Mouse (Mus musculus): Measurements from ENCODE around the gene Ifi35. TPM values are rescaled to one million over a fixed set of nuclear protein-coding genes. Genes with fewer than 3 reads are reported as not detected.
"Not testable (repeated sequence)": the region's sequence is repeated elsewhere in the genome, so short reads cannot be mapped to it uniquely, and the experiment has no call there.

Gene Ifi35
- polyA plus RNA-seq, 1 experiment from 2014 or later: 22.4 TPM

DNA sequence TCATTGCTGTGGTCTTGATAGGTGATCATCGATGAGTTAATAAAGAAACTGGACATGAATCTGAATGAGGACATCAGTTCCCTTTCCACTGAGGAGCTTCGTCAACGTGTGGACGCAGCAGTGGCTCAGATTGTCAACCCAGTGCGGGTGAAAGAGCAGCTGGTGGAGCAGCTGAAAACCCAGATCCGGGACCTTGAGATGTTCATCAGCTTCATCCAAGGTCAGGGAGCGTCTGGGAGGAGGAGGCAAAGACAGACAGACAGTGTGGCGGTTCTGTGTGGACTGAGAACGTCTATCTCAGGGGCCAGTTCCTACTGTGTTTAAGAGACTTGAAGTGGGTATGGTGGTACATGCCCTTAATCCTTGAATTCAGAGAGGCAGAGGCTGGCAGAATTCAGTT, 16.9 kb upstream of the Ifi35 start:
- WGBS: 82% methylated on average over 9 of the region's 9 CpGs
- Histone ChIP-seq H3K9me3 (no peaks in the 10 kb centered on the region), H3K4me1 (peaks cover 9% of the 10 kb centered on the region), H3K27me3 (no peaks in the 10 kb centered on the region), H3K27ac (no peak overlapping the region), H3K4me3 (no peak overlapping the region), H3K9ac (no peak overlapping the region), H3K4me2 (no peak overlapping the region), H3K36me3 (peaks cover 58% of the 10 kb centered on the region)
- no peak for ATAC-seq (ENCODE audit: borderline replicate concordance, extremely low read depth, low FRiP score, low TSS enrichment)

DNA sequence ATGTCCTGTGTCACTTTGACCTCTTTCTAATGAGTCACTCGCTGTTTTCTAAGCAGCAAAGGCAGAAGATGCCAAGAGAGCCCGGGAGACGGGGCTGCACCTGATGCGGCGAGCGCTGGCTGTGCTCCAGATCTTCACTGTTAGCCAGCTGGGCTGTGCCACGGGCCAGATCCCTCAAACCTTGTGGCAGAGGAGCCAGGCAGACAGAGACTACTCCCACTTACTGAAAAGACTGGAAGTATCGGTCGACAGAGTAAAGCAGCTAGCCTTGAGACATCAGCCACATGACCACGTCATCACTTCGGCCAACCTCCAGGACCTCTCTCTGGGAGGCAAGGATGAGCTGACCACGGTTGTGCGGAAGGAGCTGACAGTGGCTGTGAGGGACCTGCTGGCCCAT, 14.8 kb upstream of the Ifi35 start:
- Histone ChIP-seq H3K9me3 (no peaks in the 10 kb centered on the region), H3K4me1 (no peaks in the 10 kb centered on the region), H3K9ac (no peak overlapping the region), H3K27me3 (no peaks in the 10 kb centered on the region), H3K4me2 (no peak overlapping the region), H3K36me3 (peaks cover 58% of the 10 kb centered on the region), H3K4me3 (no peak overlapping the region), H3K27ac (no peak overlapping the region)
- no peak for ATAC-seq (ENCODE audit: borderline replicate concordance, extremely low read depth, low FRiP score, low TSS enrichment)
- 89% methylated on average over 13 of the region's 13 CpGs for WGBS

DNA sequence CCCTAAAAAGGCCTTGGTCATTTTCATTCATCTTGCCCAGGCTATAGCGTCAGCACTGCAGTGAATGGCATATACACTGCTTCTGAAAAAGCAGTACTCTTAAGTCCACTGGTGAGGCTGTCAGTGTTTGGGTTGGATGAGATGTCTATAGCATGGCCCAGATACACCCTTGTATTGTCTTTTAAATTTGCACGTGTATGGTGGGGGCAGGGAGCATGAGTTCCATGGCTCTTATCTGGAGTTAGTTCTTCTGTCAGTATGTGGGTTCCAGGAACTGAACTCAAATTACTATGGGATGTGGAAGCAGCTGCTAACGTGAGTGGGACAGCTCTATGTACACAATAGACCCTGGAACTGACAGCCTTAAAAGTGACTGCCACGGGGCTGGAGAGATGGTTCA, 12.4 kb upstream of the Ifi35 start:
- H3K4me1 ChIP-seq: no peaks in the 10 kb centered on the region
- WGBS: 66% methylated on average over 4 of the region's 4 CpGs
- no peak overlapping the region for H3K27ac ChIP-seq
- no peak overlapping the region for H3K4me3 ChIP-seq
- no peak overlapping the region for H3K4me2 ChIP-seq
- H3K9me3 ChIP-seq: no peaks in the 10 kb centered on the region
- H3K9ac ChIP-seq: no peak overlapping the region
- peaks cover 41% of the 10 kb centered on the region for H3K36me3 ChIP-seq
- no peaks in the 10 kb centered on the region for H3K27me3 ChIP-seq
- ATAC-seq (ENCODE audit: borderline replicate concordance, extremely low read depth, low FRiP score, low TSS enrichment): no peak

DNA sequence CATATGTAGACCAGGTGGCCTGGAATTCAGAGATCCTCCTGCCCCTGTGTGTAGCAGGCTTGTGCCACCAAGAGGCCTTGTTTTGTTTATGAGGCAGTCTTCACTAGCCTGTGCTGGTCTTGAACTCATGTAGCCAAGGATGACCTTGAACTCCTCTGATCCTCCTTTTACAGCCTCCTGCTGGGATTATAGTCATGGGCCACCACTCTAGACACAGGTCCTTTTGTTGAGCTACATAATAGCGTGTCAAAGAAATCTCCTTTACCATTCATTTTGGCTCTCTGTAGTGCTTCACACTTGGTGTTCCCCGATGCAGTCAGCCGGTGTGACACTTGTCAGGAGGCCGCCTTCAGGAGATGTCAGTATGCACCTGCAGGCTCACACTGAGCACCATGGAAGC, 11.3 kb upstream of the Ifi35 start:
- no peak for ATAC-seq (ENCODE audit: borderline replicate concordance, extremely low read depth, low FRiP score, low TSS enrichment)
- no peak overlapping the region for H3K9ac ChIP-seq
- no peaks in the 10 kb centered on the region for H3K4me1 ChIP-seq
- H3K27ac ChIP-seq: no peak overlapping the region
- no peaks in the 10 kb centered on the region for H3K27me3 ChIP-seq
- 81% methylated on average over 4 of the region's 4 CpGs for WGBS
- peaks cover 30% of the 10 kb centered on the region for H3K36me3 ChIP-seq
- H3K4me3 ChIP-seq: no peak overlapping the region
- H3K4me2 ChIP-seq: no peak overlapping the region
- H3K9me3 ChIP-seq: no peaks in the 10 kb centered on the region

DNA sequence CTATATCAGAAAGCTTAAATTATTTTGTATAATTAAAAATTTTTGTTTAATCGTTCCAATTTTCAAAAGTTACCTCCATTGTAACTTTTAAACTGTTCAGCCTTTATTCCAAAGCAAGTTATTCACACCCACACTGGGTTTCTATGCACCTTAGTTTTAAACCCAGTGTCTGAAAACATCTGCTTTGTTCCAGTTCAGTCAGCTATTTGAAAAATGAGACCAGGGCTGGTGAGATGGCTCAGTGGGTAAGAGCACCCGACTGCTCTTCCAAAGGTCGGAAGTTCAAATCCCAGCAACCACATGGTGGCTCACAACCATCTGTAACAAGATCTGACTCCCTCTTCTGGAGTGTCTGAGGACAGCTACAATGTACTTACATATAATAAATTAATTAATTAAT, 10.2 kb upstream of the Ifi35 start:
- not testable (repeated sequence) for H3K27ac ChIP-seq; H3K4me1 ChIP-seq; H3K4me3 ChIP-seq; H3K4me2 ChIP-seq; H3K9me3 ChIP-seq; ATAC-seq (ENCODE audit: borderline replicate concordance, extremely low read depth, low FRiP score, low TSS enrichment); H3K9ac ChIP-seq; H3K27me3 ChIP-seq
- 47% methylated on average over 3 of the region's 3 CpGs for WGBS
- peaks cover 22% of the 10 kb centered on the region for H3K36me3 ChIP-seq

DNA sequence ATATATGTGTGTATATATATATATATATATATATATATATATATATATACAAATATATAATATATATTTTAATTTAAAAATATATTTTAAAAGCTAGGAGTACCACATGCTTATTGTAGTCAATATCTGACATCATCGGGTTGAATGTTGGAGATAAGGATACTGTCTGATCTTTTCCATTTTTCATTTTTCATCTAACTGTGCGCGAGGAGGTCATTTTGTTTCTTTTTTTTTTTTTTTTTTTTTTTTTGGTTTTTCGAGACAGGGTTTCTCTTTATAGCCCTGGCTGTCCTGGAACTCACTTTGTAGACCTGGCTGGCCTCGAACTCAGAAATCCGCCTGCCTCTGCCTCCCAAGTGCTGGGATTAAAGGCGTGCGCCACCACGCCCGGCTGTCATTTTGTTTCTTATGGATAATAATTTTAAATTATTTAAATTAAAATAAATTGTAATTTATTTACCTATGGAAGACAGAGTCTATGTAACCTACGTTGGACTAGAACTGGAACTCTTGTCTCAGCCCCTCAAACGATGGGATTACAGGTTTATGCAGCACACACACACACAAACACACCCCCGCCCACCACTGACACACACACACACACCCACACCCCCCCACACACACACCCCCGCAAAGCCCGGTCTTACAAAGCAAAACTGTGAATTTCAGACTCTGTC, 6.6 kb upstream of the Ifi35 start:
- 37% methylated on average over 15 of the region's 15 CpGs for WGBS
- not testable (repeated sequence) for H3K27me3 ChIP-seq; H3K9me3 ChIP-seq; H3K27ac ChIP-seq; ATAC-seq (ENCODE audit: borderline replicate concordance, extremely low read depth, low FRiP score, low TSS enrichment)
- H3K36me3 ChIP-seq: peaks cover 22% of the 10 kb centered on the region
- peak overlapping the region; percentile 55 for H3K4me2 ChIP-seq
- peaks cover 22% of the 10 kb centered on the region for H3K4me1 ChIP-seq
- H3K4me3 ChIP-seq: peak overlapping the region; percentile 77
- H3K9ac ChIP-seq: 0 out of 2 replicates have a peak overlapping the region, but pooled peaks have one; percentile 29

DNA sequence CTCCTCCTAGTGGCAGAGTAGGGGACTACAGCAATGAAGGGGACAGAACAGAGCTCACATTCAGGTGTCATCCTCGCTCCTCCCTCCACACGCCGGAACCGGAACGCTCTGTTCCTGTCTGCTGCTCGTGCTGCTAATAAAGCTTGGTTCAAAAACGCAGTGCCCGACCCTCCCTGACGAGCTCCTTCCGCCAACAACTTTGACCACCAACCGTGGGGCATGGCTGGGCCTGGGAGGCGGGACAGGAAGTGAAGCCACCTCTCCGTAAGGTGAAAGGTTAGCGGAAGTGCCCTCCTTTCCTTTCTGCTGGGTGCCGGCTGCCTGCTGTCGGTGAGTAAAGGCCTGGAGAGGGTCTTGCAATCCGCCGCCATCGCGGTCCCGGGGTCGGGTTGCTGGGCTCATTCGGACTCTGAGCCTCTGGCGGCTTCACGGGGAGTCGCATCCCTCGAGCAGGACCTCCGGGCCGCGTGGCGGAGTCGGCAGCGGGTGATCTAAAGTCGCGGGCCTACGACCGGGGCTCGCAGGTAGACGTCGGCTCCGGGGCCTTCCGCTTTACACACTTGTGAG, 6.0 kb upstream of the Ifi35 start, which contains the start of gene Rpl27:
Gene Rpl27 (plus strand): TSS at position 172 of the 567 bp plus-strand sequence.
- ATAC-seq (ENCODE audit: borderline replicate concordance, extremely low read depth, low FRiP score, low TSS enrichment): peak; percentile 99
- under 1% methylated on average over 42 of the region's 42 CpGs for WGBS
- peak within 1 kb of the TSS; percentile 84 for H3K27ac ChIP-seq
- peaks cover 22% of the 10 kb centered on the region for H3K36me3 ChIP-seq
- peaks cover 22% of the 10 kb centered on the region for H3K4me1 ChIP-seq
- H3K4me2 ChIP-seq: peak within 1 kb of the TSS; percentile 86
- peak within 1 kb of the TSS; percentile 70 for H3K9ac ChIP-seq
- no peaks in the 10 kb centered on the region for H3K9me3 ChIP-seq
- H3K27me3 ChIP-seq: no peaks in the 10 kb centered on the region
- peak within 1 kb of the TSS; percentile 77 for H3K4me3 ChIP-seq

DNA sequence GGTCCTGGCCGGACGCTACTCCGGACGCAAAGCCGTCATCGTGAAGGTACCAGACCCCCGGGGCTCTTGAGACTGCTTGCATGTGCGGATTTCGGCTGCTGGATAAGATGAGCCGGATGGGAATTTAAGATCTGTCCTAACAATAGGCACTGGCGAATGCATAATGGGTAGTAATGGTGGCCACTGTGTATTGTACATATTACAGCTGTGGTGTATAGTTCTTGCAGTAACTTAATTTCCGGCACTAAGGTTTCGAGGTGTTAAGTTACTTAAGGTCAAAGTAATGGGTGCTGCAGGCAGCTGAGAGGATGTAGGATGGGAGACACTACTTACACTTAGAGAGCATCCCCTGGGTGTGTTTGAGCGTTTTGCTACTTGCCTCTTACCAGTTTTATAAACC, 5.4 kb upstream of the Ifi35 start:
- Histone ChIP-seq H3K27me3 (no peaks in the 10 kb centered on the region), H3K9ac (peak overlapping the region; percentile 70), H3K4me2 (peak overlapping the region; percentile 86), H3K4me1 (peaks cover 22% of the 10 kb centered on the region), H3K9me3 (no peaks in the 10 kb centered on the region), H3K36me3 (peaks cover 22% of the 10 kb centered on the region), H3K27ac (peak overlapping the region; percentile 84), H3K4me3 (peak overlapping the region; percentile 77)
- ATAC-seq (ENCODE audit: borderline replicate concordance, extremely low read depth, low FRiP score, low TSS enrichment): no peak; the same call in 1 of the 2 replicates
- under 1% methylated on average over 14 of the region's 14 CpGs for WGBS

DNA sequence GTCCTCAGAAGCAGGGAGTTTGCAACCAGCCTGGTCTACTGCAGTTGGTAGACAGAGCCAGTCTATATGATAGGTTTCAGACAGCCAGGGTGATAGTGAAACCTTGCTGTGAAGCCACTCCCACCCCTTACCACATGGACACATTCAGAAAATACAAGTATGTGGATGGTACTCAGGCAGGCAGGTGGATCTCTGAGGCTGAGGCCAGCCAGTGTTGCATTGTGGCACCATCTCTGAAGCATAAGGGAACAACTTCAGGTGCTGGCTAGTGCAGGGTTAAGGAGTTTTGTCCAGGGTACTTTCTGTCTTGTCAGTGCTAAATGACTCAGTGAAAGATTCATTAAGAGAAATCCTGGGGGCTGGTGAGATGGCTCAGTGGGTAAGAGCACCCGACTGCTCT, 1.9 kb upstream of the Ifi35 start:
- Histone ChIP-seq H3K27me3 (no peaks in the 10 kb centered on the region), H3K9ac (no peak overlapping the region), H3K4me1 (peaks cover 29% of the 10 kb centered on the region), H3K4me2 (no peak overlapping the region), H3K9me3 (no peaks in the 10 kb centered on the region), H3K4me3 (no peak overlapping the region), H3K36me3 (peaks cover 22% of the 10 kb centered on the region), H3K27ac (no peak overlapping the region)
- no peak for ATAC-seq (ENCODE audit: borderline replicate concordance, extremely low read depth, low FRiP score, low TSS enrichment)
- 79% methylated on average over 1 of the region's 1 CpGs for WGBS

DNA sequence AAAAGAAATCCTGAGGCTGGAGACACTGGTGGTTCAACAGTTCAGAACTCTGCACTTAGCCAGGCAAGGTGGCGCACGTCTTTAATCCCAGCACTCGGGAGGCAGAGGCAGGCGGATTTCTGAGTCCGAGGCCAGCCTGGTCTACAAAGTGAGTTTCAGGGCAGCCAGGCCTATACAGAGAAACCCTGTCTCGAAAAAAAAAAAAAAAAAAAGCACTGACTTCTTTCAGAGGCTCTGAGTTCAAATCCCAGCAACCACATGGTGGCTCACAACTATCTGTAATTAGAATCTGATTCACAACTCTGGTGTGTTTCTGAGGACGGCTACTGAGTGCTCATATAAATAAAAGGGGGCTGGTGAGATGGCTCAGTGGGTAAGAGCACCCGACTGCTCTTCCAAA, 1.3 kb upstream of the Ifi35 start:
- not testable (repeated sequence) for H3K4me3 ChIP-seq; H3K9ac ChIP-seq; H3K27me3 ChIP-seq; H3K27ac ChIP-seq; H3K9me3 ChIP-seq; ATAC-seq (ENCODE audit: borderline replicate concordance, extremely low read depth, low FRiP score, low TSS enrichment); H3K4me2 ChIP-seq
- Histone ChIP-seq H3K4me1 (peaks cover 29% of the 10 kb centered on the region), H3K36me3 (peaks cover 22% of the 10 kb centered on the region)
- WGBS: 83% methylated on average over 8 of the region's 8 CpGs

DNA sequence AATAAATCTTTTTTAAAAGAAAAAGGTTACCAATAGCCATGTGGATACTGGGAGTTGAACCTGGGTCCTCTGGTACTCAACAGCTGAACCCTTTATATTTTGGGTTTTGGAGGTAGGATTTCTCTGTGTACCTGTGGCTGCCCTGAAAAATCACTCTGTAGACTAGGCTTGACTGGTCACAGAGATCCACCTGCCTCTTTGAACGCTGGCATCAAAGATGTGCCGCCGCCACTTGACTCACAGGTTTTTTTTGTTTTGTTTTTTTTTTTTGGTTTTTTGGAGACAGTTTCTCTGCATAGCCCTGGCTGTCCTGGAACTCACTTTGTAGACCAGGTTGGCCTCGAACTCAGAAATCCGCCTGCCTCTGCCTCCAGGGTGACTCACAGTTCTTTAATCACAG, 421 bp upstream of the Ifi35 start:
- Histone ChIP-seq H3K36me3 (peaks cover 22% of the 10 kb centered on the region), H3K4me1 (peaks cover 29% of the 10 kb centered on the region), H3K9ac (no peak overlapping the region), H3K9me3 (no peaks in the 10 kb centered on the region), H3K27me3 (no peaks in the 10 kb centered on the region), H3K4me2 (peak overlapping the region; percentile 62), H3K27ac (peak overlapping the region; percentile 78), H3K4me3 (peak overlapping the region; percentile 55; the same call in 1 of the 2 replicates)
- ATAC-seq (ENCODE audit: borderline replicate concordance, extremely low read depth, low FRiP score, low TSS enrichment): no peak
- WGBS: 80% methylated on average over 5 of the region's 5 CpGs

DNA sequence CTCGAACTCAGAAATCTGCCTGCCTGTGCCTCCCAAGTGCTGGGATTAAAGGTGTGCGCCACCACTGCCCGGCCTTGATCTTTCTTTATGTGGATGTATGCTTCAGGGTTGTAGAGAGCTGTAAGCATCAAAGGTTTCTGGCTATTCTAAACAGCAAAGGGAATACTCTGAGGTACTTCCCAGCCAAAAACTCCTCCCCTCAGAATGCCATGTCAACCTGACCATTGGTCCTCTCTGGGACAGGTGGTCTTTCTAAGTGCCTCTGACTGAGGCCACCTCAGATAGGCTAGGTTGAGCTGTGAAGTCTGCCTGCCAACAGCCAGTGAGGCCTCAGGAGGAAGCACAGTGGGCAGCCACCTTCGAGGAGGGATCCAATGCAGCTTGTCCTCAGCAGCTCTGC, 692 bp downstream of the Ifi35 start:
- H3K36me3 ChIP-seq: peaks cover 17% of the 10 kb centered on the region
- H3K9ac ChIP-seq: peak overlapping the region; percentile 54; the same call in 1 of the 2 replicates
- peak overlapping the region; percentile 55 for H3K4me3 ChIP-seq
- peaks cover 19% of the 10 kb centered on the region for H3K4me1 ChIP-seq
- H3K27ac ChIP-seq: 0 out of 2 replicates have a peak overlapping the region, but pooled peaks have one; percentile 78
- no peaks in the 10 kb centered on the region for H3K27me3 ChIP-seq
- no peaks in the 10 kb centered on the region for H3K9me3 ChIP-seq
- peak overlapping the region; percentile 62 for H3K4me2 ChIP-seq
- WGBS: 77% methylated on average over 4 of the region's 4 CpGs
- no peak for ATAC-seq (ENCODE audit: borderline replicate concordance, extremely low read depth, low FRiP score, low TSS enrichment)
